Mouse (Mus musculus): ENCODE results near the gene Eva1b.

- TF ChIP-seq MYOD1 (IDR thresholded peaks at IDR 0.05; ENCODE audit: control insufficient read depth in 1 of 3, insufficient read length in 2 of 3, low read depth in 2 of 3) (no peak), MAX (IDR thresholded peaks at IDR 0.05; ENCODE audit: low read depth) (no peak)
Observed at GRCm38 (mm10) chr4:126120052-126120451, 27.5 kb upstream of the Eva1b start.
